Mouse (Mus musculus) liver, postnatal 0 days (tissue): ENCODE results near the gene Tac2.

Experiments used
- CTCF ChIP-seq: sonication (generic); IDR thresholded peaks from 2 replicates; pipeline ENCODE4 v1.5.1; 2016; ENCODE audit warnings: antibody characterized with exemption, low read depth
- EP300 ChIP-seq: IDR thresholded peaks from 2 replicates; pipeline ENCODE4 v1.6.1; 2016; ENCODE audit warnings: antibody characterized with exemption, low read depth, mild to moderate bottlenecking

- no peak for TF ChIP-seq CTCF
- TF ChIP-seq EP300, result no peak
These were observed 13.9 kb upstream of the Tac2 start for GRCm38 (mm10) chr10:127710331-127710730.
